Mouse (Mus musculus): Measurements from ENCODE around the gene Fam189b.

DNA sequence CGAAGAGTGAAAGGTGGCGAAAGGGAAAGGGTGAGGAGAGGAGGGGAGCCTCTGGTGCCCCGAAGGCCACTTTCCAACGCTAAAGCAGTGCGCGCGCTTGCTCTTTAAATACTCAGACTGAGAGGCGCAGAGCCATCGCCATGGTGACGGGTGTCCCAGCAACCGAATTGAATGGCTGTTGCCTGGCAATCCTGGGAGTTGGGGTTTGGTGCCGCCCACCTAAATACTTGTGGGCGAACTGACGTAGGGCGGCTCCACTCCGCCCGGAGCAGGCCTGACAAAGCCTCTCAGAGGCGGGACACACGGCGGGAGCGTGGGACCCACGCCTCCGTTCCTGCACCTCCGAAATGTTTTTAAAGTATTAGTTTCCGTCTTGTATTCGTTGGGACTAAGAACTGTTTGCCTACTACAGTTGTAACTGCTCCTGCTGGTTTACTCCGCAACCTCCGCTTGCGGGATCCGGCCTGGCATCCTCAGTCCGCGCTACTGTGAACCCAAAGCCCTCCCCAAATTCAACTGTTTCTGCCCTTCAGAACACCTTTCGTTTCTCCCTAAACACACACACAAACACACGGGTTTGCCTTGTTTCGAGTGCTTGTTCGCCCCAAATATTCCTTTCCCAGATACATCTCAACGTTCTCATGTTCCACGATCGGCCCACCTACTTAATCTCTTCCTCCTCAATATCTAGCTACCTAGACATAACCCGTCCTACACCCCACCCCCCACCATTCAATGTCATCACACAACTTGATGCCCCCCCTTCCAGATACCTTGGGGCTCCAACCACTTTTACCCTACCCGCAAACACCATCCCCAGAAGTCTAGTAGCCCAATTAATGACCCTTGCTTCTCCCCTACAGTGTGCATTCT lies 44.6 kb downstream of the Fam189b start:
- TF ChIP-seq POLR2A (IDR thresholded peaks at IDR 0.05; ENCODE audit: low read depth, low read length), result no peak
- no peak for TF ChIP-seq TBP (conservative IDR thresholded peaks at IDR 0.05; ENCODE audit: low read depth, low read length)
- TF ChIP-seq MAX (IDR thresholded peaks at IDR 0.05; ENCODE audit: low read length), result no peak
- TF ChIP-seq ETS1 (conservative IDR thresholded peaks at IDR 0.05; ENCODE audit: low read depth, low read length), result no peak
- TF ChIP-seq CTCF (conservative IDR thresholded peaks at IDR 0.05 in 1 of 2, IDR thresholded peaks at IDR 0.05 in 1 of 2; ENCODE audit: low read depth in 2 of 2, low read length in 2 of 2), result no peak
- TF ChIP-seq ZC3H11A (IDR thresholded peaks at IDR 0.05; ENCODE audit: low read depth, low read length), result no peak
- TF ChIP-seq MYC (IDR thresholded peaks at IDR 0.05; ENCODE audit: low read depth, low read length), result no peak
